Mouse (Mus musculus): ENCODE measurements around the gene Kcnk4. TPM values are rescaled to one million over a fixed set of nuclear protein-coding genes. Genes with fewer than 3 reads are reported as not detected.

The Kcnk4 gene
- polyA plus RNA-seq, 1 experiment from 2014 or later, result 0.46 TPM

- ATAC-seq (replicated peaks; ENCODE audit: insufficient number of reproducible peaks, low FRiP score, low TSS enrichment), result no peak
- Histone ChIP-seq H3K27ac (ENCODE audit: low read depth, low read length) (peak overlapping the region; percentile 96), H3K4me1 (ENCODE audit: control insufficient read depth, insufficient read depth, low read length) (peaks cover 18% of the 10 kb centered on the region), H3K9me3 (replicated peaks; ENCODE audit: control insufficient read depth, low read length) (no peaks in the 10 kb centered on the region), H3K4me2 (peak overlapping the region; percentile 79), H3K27me3 (ENCODE audit: control insufficient read depth, insufficient read depth, low read length) (no peaks in the 10 kb centered on the region), H3K36me3 (ENCODE audit: control insufficient read depth, insufficient read depth, low read length) (no peaks in the 10 kb centered on the region), H3K4me3 (ENCODE audit: low read depth, low read length) (peak overlapping the region; percentile 84), H3K9ac (ENCODE audit: low read depth, low read length) (peak overlapping the region; percentile 89)
- 23% methylated on average over 5 of the region's 5 CpGs for WGBS (ENCODE audit: insufficient replicate concordance)
Observed at GRCm38 (mm10) chr19:6942764-6943163, 8.4 kb upstream of the Kcnk4 start.

GRCm38 (mm10) chr19:6942249-6942691 is 8.0 kb upstream of the Kcnk4 start, which contains the start of gene Gpr137:
Gpr137 (minus strand) TSS chr19:6942480.
- H3K4me1 ChIP-seq (ENCODE audit: control insufficient read depth, insufficient read depth, low read length), result peaks cover 18% of the 10 kb centered on the region
- peak within 1 kb of the TSS; percentile 89 for H3K9ac ChIP-seq (ENCODE audit: low read depth, low read length)
- peak within 1 kb of the TSS; percentile 96 for H3K27ac ChIP-seq (ENCODE audit: low read depth, low read length)
- ATAC-seq (replicated peaks; ENCODE audit: insufficient number of reproducible peaks, low FRiP score, low TSS enrichment), result peak; percentile 88
- H3K4me2 ChIP-seq, result peak within 1 kb of the TSS; percentile 79
- WGBS (ENCODE audit: insufficient replicate concordance), result under 1% methylated on average over 27 of the region's 27 CpGs
- H3K4me3 ChIP-seq (ENCODE audit: low read depth, low read length), result peak within 1 kb of the TSS; percentile 84
- no peaks in the 10 kb centered on the region for H3K27me3 ChIP-seq (ENCODE audit: control insufficient read depth, insufficient read depth, low read length)
- no peaks in the 10 kb centered on the region for H3K36me3 ChIP-seq (ENCODE audit: control insufficient read depth, insufficient read depth, low read length)
- no peaks in the 10 kb centered on the region for H3K9me3 ChIP-seq (replicated peaks; ENCODE audit: control insufficient read depth, low read length)

GRCm38 (mm10) chr19:6941372-6942248 is 7.3 kb upstream of the Kcnk4 start, which contains the start of gene Bad:
Bad (plus strand) TSS chr19:6941861.
- no peaks in the 10 kb centered on the region for H3K27me3 ChIP-seq (ENCODE audit: control insufficient read depth, insufficient read depth, low read length)
- H3K4me3 ChIP-seq (ENCODE audit: low read depth, low read length), result peak within 1 kb of the TSS; percentile 84
- H3K9ac ChIP-seq (ENCODE audit: low read depth, low read length), result peak within 1 kb of the TSS; percentile 89
- no peaks in the 10 kb centered on the region for H3K36me3 ChIP-seq (ENCODE audit: control insufficient read depth, insufficient read depth, low read length)
- under 1% methylated on average over 82 of the region's 83 CpGs for WGBS (ENCODE audit: insufficient replicate concordance)
- H3K9me3 ChIP-seq (replicated peaks; ENCODE audit: control insufficient read depth, low read length), result no peaks in the 10 kb centered on the region
- H3K27ac ChIP-seq (ENCODE audit: low read depth, low read length), result peak within 1 kb of the TSS; percentile 96
- peak; percentile 82 for ATAC-seq (replicated peaks; ENCODE audit: insufficient number of reproducible peaks, low FRiP score, low TSS enrichment)
- H3K4me1 ChIP-seq (ENCODE audit: control insufficient read depth, insufficient read depth, low read length), result peaks cover 18% of the 10 kb centered on the region
- H3K4me2 ChIP-seq, result peak within 1 kb of the TSS; percentile 79

- H3K27ac ChIP-seq (ENCODE audit: low read depth, low read length), result peak overlapping the region; percentile 96
- 20% methylated on average over 27 of the region's 29 CpGs for WGBS (ENCODE audit: insufficient replicate concordance)
Observed at GRCm38 (mm10) chr19:6940396-6941351, 6.4 kb upstream of the Kcnk4 start.

GRCm38 (mm10) chr19:6939106-6940002 is 5.0 kb upstream of the Kcnk4 start:
- WGBS (ENCODE audit: insufficient replicate concordance), result 90% methylated on average over 20 of the region's 20 CpGs
- Histone ChIP-seq H3K27me3 (ENCODE audit: control insufficient read depth, insufficient read depth, low read length) (peaks cover 19% of the 10 kb centered on the region), H3K9me3 (replicated peaks; ENCODE audit: control insufficient read depth, low read length) (no peaks in the 10 kb centered on the region), H3K27ac (ENCODE audit: low read depth, low read length) (no peak overlapping the region), H3K9ac (ENCODE audit: low read depth, low read length) (no peak overlapping the region), H3K4me3 (ENCODE audit: low read depth, low read length) (no peak overlapping the region), H3K4me1 (ENCODE audit: control insufficient read depth, insufficient read depth, low read length) (peaks cover 19% of the 10 kb centered on the region), H3K4me2 (no peak overlapping the region), H3K36me3 (ENCODE audit: control insufficient read depth, insufficient read depth, low read length) (no peaks in the 10 kb centered on the region)
- no peak for ATAC-seq (replicated peaks; ENCODE audit: insufficient number of reproducible peaks, low FRiP score, low TSS enrichment)

More at GRCm38 (mm10) chr19:6940396-6941351, 6.4 kb upstream of the Kcnk4 start:
- H3K4me3 ChIP-seq (ENCODE audit: low read depth, low read length), result peak overlapping the region; percentile 84
- ATAC-seq (replicated peaks; ENCODE audit: insufficient number of reproducible peaks, low FRiP score, low TSS enrichment), result no peak
- H3K9me3 ChIP-seq (replicated peaks; ENCODE audit: control insufficient read depth, low read length), result no peaks in the 10 kb centered on the region
- peaks cover 18% of the 10 kb centered on the region for H3K4me1 ChIP-seq (ENCODE audit: control insufficient read depth, insufficient read depth, low read length)
- peaks cover 6% of the 10 kb centered on the region for H3K27me3 ChIP-seq (ENCODE audit: control insufficient read depth, insufficient read depth, low read length)
- no peaks in the 10 kb centered on the region for H3K36me3 ChIP-seq (ENCODE audit: control insufficient read depth, insufficient read depth, low read length)
- H3K9ac ChIP-seq (ENCODE audit: low read depth, low read length), result peak overlapping the region; percentile 89
- peak overlapping the region; percentile 79 for H3K4me2 ChIP-seq

GRCm38 (mm10) chr19:6937541-6938465 is 3.5 kb upstream of the Kcnk4 start:
- ATAC-seq (replicated peaks; ENCODE audit: insufficient number of reproducible peaks, low FRiP score, low TSS enrichment), result no peak
- no peak overlapping the region for H3K27ac ChIP-seq (ENCODE audit: low read depth, low read length)
- no peak overlapping the region for H3K9ac ChIP-seq (ENCODE audit: low read depth, low read length)
- no peaks in the 10 kb centered on the region for H3K36me3 ChIP-seq (ENCODE audit: control insufficient read depth, insufficient read depth, low read length)
- no peak overlapping the region for H3K4me3 ChIP-seq (ENCODE audit: low read depth, low read length)
- WGBS (ENCODE audit: insufficient replicate concordance), result 74% methylated on average over 16 of the region's 16 CpGs
- no peak overlapping the region for H3K4me2 ChIP-seq
- no peaks in the 10 kb centered on the region for H3K9me3 ChIP-seq (replicated peaks; ENCODE audit: control insufficient read depth, low read length)
- peaks cover 21% of the 10 kb centered on the region for H3K4me1 ChIP-seq (ENCODE audit: control insufficient read depth, insufficient read depth, low read length)
- peaks cover 34% of the 10 kb centered on the region for H3K27me3 ChIP-seq (ENCODE audit: control insufficient read depth, insufficient read depth, low read length)

GRCm38 (mm10) chr19:6936299-6936698 is 2.0 kb upstream of the Kcnk4 start:
- no peak for ATAC-seq (replicated peaks; ENCODE audit: insufficient number of reproducible peaks, low FRiP score, low TSS enrichment)
- WGBS (ENCODE audit: insufficient replicate concordance), result 16% methylated on average over 3 of the region's 3 CpGs
- peaks cover 48% of the 10 kb centered on the region for H3K27me3 ChIP-seq (ENCODE audit: control insufficient read depth, insufficient read depth, low read length)

More at GRCm38 (mm10) chr19:6936299-6936698, 2.0 kb upstream of the Kcnk4 start:
- no peak overlapping the region for H3K9ac ChIP-seq (ENCODE audit: low read depth, low read length)
- no peaks in the 10 kb centered on the region for H3K36me3 ChIP-seq (ENCODE audit: control insufficient read depth, insufficient read depth, low read length)
- peaks cover 18% of the 10 kb centered on the region for H3K4me1 ChIP-seq (ENCODE audit: control insufficient read depth, insufficient read depth, low read length)
- H3K27ac ChIP-seq (ENCODE audit: low read depth, low read length), result no peak overlapping the region
- H3K4me2 ChIP-seq, result no peak overlapping the region
- H3K9me3 ChIP-seq (replicated peaks; ENCODE audit: control insufficient read depth, low read length), result no peaks in the 10 kb centered on the region
- no peak overlapping the region for H3K4me3 ChIP-seq (ENCODE audit: low read depth, low read length)
